Mouse (Mus musculus): ENCODE data around the gene Prkcsh.

DNA sequence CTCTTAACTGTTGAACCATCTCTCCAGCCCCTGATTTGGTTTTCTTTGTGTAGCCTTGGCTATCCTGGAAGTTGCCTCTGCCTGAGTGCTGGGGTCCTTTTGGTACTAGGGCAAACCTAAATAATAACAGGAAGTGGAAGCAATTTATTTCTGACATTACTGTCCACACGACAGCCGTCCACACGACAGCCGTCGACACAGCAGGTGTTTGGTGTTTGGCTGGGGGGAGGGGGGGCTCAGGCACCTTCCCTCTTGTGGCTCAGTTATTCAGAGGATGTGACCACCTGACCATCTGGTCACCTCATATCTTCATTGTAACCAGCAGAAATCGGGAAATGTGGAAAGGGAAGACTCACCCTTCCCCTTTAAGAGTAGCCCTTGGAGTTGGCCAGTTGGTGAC, 33.7 kb upstream of the Prkcsh start:
- TF ChIP-seq CTCF (IDR thresholded peaks at IDR 0.05; ENCODE audit: extremely low read depth, insufficient read depth, low read length) (no peak), POLR2A (IDR thresholded peaks at IDR 0.05; ENCODE audit: extremely low read depth, insufficient read depth, low read length) (no peak)

All from cortical plate, adult 2 months (tissue).